Mouse (Mus musculus): ENCODE results near the gene Slc15a2.

GRCm38 (mm10) chr16:36828820-36829219 is 44.1 kb upstream of the Slc15a2 start:
- TF ChIP-seq CTCF (IDR thresholded peaks at IDR 0.05; ENCODE audit: low read depth, low read length) (no peak), GATA1 (IDR thresholded peaks at IDR 0.05; ENCODE audit: borderline replicate concordance, low read length) (no peak), TAL1 (conservative IDR thresholded peaks at IDR 0.05; ENCODE audit: low read depth, low read length) (no peak), POLR2AphosphoS5 (IDR thresholded peaks at IDR 0.05; ENCODE audit: insufficient replicate concordance, low read depth, low read length) (no peak)

All from G1E (cell line).